Mouse (Mus musculus): ENCODE results near the gene Abhd16a.

GRCm38 (mm10) chr17:35128996-35129395 is 39.9 kb downstream of the Abhd16a start:
- TF ChIP-seq MAX (IDR thresholded peaks at IDR 0.05; ENCODE audit: low read depth) (no peak), POLR2A (IDR thresholded peaks at IDR 0.05; ENCODE audit: insufficient read length, low read depth) (no peak), POLR2AphosphoS2 (IDR thresholded peaks at IDR 0.05; ENCODE audit: insufficient read length, low read depth) (no peak), USF1 (IDR thresholded peaks at IDR 0.05; ENCODE audit: low read depth) (no peak), MYOD1 (IDR thresholded peaks at IDR 0.05; ENCODE audit: control insufficient read depth in 1 of 3, insufficient read length in 2 of 3, low read depth in 2 of 3) (no peak), E2F4 (IDR thresholded peaks at IDR 0.05; ENCODE audit: insufficient read depth) (no peak)
